Mouse (Mus musculus): ENCODE measurements at regions not wholly inside any gene's neighbourhood (a gene's known extent, or its start where the extent isn't known, plus 50 kb on each side); places are given as distances from the start of the nearest gene placed in this dataset.
"Not testable (repeated sequence)": the region's sequence is repeated elsewhere in the genome, so short reads cannot be mapped to it uniquely, and the experiment has no call there.

DNA sequence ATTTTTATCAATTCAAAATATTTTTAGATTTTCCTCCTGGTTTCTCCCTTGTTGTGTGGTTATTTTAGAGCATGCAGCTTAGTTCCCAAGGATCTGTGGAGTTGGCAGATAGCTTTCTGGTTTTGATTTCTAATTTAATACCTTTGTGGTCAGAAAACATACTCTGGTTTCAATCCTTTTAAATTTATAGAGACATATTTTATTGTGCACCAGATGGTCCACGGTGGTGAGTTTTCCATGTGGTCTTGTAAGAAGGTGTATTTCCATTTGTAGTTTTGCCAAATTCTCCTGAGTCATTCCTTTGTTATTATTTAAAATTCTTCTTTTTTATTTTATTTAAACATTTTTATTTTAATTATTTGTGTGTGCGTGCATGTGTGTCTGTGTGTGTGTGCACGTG is 154.5 kb downstream of the Lyplal1 start:
- DNase-seq (ENCODE audit: low spot score in 2 of 2) = no peak
- TF ChIP-seq CTCF (conservative IDR thresholded peaks at IDR 0.05) = no peak
- Histone ChIP-seq H3K4me3 (no peak overlapping the region), H3K27ac (no peak overlapping the region)

GRCm38 (mm10) chr1:185963773-185964172 is 153.3 kb downstream of the Lyplal1 start:
- DNase-seq (ENCODE audit: low spot score in 2 of 2) = no peak
- Histone ChIP-seq H3K4me3 (no peak overlapping the region), H3K27ac (no peak overlapping the region)
- no peak for TF ChIP-seq CTCF (conservative IDR thresholded peaks at IDR 0.05)

GRCm38 (mm10) chr1:185964426-185964825 is 152.7 kb downstream of the Lyplal1 start:
- Histone ChIP-seq H3K4me3 (no peak overlapping the region), H3K27ac (no peak overlapping the region)
- no peak for TF ChIP-seq CTCF (conservative IDR thresholded peaks at IDR 0.05)
- DNase-seq (ENCODE audit: low spot score in 2 of 2) = no peak

- H3K4me3 ChIP-seq = no peak overlapping the region
- no peak for TF ChIP-seq CTCF (conservative IDR thresholded peaks at IDR 0.05)
- no peak for DNase-seq (ENCODE audit: low spot score in 2 of 2)
- no peak overlapping the region for H3K27ac ChIP-seq
Observed at GRCm38 (mm10) chr1:185967227-185967626, 149.9 kb downstream of the Lyplal1 start.

DNA sequence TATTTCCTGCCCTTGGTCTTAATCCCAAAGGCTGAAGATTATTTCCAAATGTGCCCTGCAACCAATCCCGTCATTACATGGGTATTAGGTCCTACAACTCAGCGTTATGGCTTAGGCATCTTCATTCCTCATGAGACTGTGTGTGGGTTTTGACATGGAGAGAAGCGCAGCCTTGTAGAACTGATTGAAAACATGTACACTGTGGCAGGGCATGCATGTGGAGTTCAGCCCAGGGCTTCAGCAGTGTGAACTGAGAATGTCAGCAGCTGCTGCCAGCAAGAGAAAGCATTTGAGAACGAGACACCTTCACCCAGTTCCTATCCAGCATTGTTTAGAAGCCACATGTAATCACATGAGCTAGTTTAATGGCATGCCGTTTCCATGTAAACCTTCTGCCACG is 149.3 kb downstream of the Lyplal1 start:
- Histone ChIP-seq H3K27ac (no peak overlapping the region), H3K4me3 (no peak overlapping the region)
- TF ChIP-seq CTCF (conservative IDR thresholded peaks at IDR 0.05) = no peak
- no peak for DNase-seq (ENCODE audit: low spot score in 2 of 2)

DNA sequence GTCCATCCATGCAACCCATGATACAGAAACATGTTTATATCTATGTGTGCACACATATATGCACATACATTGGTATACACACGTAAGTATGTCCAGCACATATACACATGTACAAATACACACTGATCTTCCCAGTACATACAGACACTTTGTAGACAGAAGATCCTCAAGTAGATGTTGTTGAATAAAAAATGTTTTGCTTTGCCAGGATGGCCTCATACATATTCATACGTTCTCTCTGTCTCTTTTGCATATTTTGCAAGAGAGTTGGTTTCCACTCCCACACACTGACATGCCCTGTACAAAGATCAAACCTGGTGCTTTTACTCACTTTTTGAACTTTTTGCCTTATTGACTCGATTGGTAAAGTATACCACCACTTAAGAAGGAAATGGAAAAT is 148.5 kb downstream of the Lyplal1 start:
- DNase-seq (ENCODE audit: low spot score in 2 of 2) = no peak
- H3K4me3 ChIP-seq = no peak overlapping the region
- H3K27ac ChIP-seq = no peak overlapping the region
- TF ChIP-seq CTCF (conservative IDR thresholded peaks at IDR 0.05) = no peak

DNA sequence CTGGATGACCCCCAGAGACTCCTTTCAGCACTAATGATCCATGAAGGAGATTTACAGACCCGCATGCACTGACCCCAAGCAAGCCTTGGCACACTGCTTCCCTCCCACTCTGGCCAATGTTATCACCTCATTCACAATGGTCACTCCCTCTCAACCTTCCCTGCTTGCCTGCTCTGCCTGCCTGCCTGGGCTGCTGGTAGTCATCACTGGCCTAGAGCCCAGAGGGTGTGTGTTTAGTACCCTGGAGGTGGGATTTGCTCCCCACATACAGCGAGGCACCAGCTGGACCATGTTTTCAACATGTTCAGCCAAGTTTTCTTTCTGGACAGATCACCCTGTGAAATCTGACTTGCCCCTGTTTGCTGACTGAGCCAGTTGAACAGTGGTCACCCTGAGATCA is 147.9 kb downstream of the Lyplal1 start:
- Histone ChIP-seq H3K4me3 (no peak overlapping the region), H3K27ac (no peak overlapping the region)
- DNase-seq (ENCODE audit: low spot score in 2 of 2) = no peak
- TF ChIP-seq CTCF (conservative IDR thresholded peaks at IDR 0.05) = no peak

DNA sequence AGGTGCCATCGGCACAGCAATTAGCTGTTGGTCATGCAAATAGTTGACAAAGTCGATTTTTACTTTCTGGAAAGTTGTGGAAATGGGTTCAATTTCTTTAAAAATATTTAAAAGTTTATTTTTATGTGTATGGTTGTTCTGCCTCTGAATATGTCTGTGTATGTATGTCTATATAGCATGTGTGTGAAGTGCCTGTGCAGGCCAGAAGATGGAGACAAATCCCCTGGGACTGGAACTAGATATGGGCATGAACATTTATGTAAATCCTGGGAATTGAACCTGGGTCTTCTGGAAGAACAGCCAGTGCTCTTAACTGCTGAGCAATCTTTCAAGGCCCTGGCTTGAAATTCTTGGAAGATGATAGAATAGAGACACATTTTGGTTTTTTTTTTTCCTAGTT is 140.0 kb downstream of the Lyplal1 start:
- no peak overlapping the region for H3K4me3 ChIP-seq
- no peak for DNase-seq (ENCODE audit: low spot score in 2 of 2)
- no peak overlapping the region for H3K27ac ChIP-seq
- peak; percentile 53 for TF ChIP-seq CTCF (conservative IDR thresholded peaks at IDR 0.05)

DNA sequence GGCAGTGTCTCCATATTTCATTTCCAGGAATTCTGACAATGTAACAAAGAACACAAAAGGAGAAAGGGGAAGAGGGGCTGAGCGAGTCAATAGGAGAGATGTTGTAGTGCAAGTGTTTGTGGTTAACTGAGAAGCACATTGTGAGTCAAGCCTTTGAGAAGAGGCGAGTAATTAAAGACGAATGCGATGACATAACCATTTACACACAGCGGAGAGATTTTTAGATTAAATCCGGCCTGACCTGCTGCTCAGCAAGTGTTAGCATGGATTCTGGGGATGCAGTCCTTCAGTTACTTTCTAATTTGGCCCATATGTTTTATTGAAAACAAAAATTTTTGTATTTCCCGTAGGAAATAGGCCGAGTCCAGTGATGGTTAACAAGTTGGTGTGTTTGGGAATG is 127.7 kb downstream of the Lyplal1 start:
- Histone ChIP-seq H3K27ac (no peak overlapping the region), H3K4me3 (no peak overlapping the region)
- TF ChIP-seq CTCF (conservative IDR thresholded peaks at IDR 0.05) = no peak
- DNase-seq (ENCODE audit: low spot score in 2 of 2) = no peak

GRCm38 (mm10) chr1:186000066-186000465 is 117.0 kb downstream of the Lyplal1 start:
- not testable (repeated sequence) for H3K27ac ChIP-seq; DNase-seq (ENCODE audit: low spot score in 2 of 2); H3K4me3 ChIP-seq

- no peak for DNase-seq (ENCODE audit: low spot score in 2 of 2)
- H3K27ac ChIP-seq = no peak overlapping the region
- no peak overlapping the region for H3K4me3 ChIP-seq
- peak; percentile 41 for TF ChIP-seq CTCF (conservative IDR thresholded peaks at IDR 0.05)
Observed at GRCm38 (mm10) chr1:186013413-186013812, 103.7 kb downstream of the Lyplal1 start.

DNA sequence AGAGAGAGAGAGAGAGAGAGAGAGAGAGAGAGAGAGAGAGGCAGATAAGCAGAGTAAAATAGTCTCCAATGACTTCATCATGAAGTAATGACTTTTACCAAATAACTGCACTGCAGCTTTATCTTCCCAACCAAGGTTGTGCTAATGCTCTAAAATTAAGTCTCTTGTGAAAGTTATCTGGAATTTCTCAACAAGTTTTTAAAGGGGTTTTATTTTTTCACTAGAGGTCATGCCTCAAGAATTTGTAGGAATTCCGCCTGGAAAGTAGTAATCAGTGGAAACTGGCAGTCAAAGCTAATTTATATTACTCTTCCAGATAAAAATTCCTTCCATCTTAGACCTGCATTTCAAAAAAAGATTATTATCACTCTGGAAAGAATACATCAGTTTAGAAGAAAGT is 102.9 kb downstream of the Lyplal1 start:
- no peak for TF ChIP-seq CTCF (conservative IDR thresholded peaks at IDR 0.05)
- no peak overlapping the region for H3K27ac ChIP-seq
- DNase-seq (ENCODE audit: low spot score in 2 of 2) = no peak
- H3K4me3 ChIP-seq = no peak overlapping the region

DNA sequence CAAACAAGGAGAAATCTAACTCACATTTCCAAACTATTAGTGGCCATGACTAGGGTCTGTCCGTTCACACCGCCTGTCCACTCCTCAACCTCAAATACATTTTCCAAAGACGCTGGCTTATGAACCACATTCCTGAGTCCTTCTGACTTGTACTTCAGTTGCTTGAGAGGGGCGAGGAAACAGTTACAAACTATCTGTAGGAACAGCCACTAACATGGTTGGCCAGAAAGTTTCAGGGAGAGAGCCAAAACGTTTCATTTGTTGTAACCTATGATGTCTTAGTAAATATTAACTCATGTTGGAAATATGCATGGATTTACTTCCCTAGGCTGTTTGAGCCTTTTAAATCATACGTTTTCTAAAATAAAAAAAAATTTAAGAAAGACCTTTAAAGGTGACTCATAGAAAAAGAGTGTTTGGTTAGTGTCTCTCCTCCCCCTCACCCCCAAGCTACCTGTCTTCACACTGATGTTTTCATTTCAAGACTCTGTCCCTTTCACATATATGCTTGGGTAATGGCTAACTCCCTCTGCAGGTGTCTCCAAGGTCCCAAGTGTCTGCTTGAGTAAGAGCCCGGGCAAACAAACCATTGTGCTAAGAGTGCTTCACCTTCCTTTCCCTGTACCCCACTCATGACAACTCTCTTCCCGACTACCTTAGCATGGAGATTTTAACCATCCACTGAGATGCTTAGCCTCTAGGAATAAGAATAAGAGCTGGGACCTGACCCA is 101.1 kb downstream of the Lyplal1 start:
- DNase-seq (ENCODE audit: low spot score in 2 of 2) = no peak
- no peak for TF ChIP-seq CTCF (conservative IDR thresholded peaks at IDR 0.05)
- Histone ChIP-seq H3K27ac (no peak overlapping the region), H3K4me3 (no peak overlapping the region)

DNA sequence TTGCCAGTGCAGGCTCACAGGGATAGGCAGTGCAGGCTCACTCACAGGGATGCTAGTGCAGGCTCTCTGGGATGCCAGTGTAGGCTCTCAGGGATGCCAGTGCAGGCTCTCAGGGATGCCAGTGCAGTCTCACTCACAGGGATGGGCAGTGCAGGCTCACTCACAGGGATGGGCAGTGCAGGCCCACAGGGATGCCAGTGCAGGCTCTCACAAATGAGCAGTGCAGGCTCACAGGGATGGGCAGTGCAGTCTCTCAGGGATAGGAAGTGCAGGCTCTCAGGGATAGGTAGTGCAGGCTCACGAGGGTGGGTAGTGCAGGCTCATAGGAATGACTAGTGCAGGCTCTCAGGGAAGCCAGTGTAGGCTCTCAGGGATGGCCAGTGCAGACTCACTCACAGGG is 99.6 kb downstream of the Lyplal1 start:
- DNase-seq (ENCODE audit: low spot score in 2 of 2) = no peak
- H3K27ac ChIP-seq = no peak overlapping the region
- no peak for TF ChIP-seq CTCF (conservative IDR thresholded peaks at IDR 0.05)
- H3K4me3 ChIP-seq = no peak overlapping the region

DNA sequence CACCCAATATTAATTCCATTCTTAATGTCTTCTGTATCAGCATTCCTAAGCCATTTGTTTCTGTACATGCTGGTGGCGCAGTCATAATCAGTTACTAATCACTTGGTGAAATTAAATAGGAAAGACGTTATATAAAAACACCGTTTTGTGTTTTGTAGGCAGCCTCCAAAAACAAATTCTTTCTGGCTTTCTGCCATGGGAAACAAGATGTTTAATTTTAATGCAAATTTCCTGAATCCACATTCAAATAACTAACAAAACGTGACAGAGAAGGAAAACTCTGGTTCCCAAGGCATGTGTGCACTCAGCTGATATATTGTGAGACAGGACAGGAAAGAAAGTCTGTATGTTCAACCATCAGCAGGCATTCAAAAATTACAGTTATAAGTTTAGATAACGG is 97.6 kb downstream of the Lyplal1 start:
- Histone ChIP-seq H3K4me3 (no peak overlapping the region), H3K27ac (no peak overlapping the region)
- DNase-seq (ENCODE audit: low spot score in 2 of 2) = no peak
- no peak for TF ChIP-seq CTCF (conservative IDR thresholded peaks at IDR 0.05)
